Mouse (Mus musculus) intestine, embryonic 16.5 days (tissue): ENCODE results near the gene Rapgef3. TPM values are rescaled to one million over a fixed set of nuclear protein-coding genes. Genes with fewer than 3 reads are reported as not detected.

ENCODE experiments used
- ATAC-seq: fragments of 200-750 bp; cut with Nextera tagmentation; 2 replicates; pipeline ENCODE4 v1.8.0; 2017; ENCODE audit warnings: moderate TSS enrichment, moderate library complexity
- H3K27ac ChIP-seq: fragments of 300-500 bp; sonication (generic); 2 replicates; pipeline ENCODE4 v1.5.1; 2014; ENCODE audit warnings: mild to moderate bottlenecking, low read length
- H3K27me3 ChIP-seq: fragments of 300-500 bp; sonication (generic); replicated peaks from 2 replicates; pipeline ENCODE4 v1.6.1; 2014; ENCODE audit warnings: low read length, control low read depth, mixed read lengths; ENCODE audit not compliant: control insufficient read depth, insufficient read depth
- H3K36me3 ChIP-seq: fragments of 300-500 bp; sonication (generic); 2 replicates; pipeline ENCODE4 v1.6.1; 2014; ENCODE audit warnings: low read length, control low read depth; ENCODE audit not compliant: control insufficient read depth, insufficient read depth
- H3K4me1 ChIP-seq: fragments of 300-500 bp; sonication (generic); 2 replicates; pipeline ENCODE4 v1.6.1; 2014; ENCODE audit warnings: low read length, control low read depth, mixed read lengths; ENCODE audit not compliant: control insufficient read depth, insufficient read depth
- H3K4me2 ChIP-seq: fragments of 300-500 bp; sonication (generic); 2 replicates; pipeline ENCODE4 v1.6.1; 2014; ENCODE audit warnings: low read depth, low read length, control low read depth
- H3K4me3 ChIP-seq: fragments of 300-500 bp; sonication (generic); 2 replicates; pipeline ENCODE4 v1.5.1; 2014; ENCODE audit warnings: mild to moderate bottlenecking, low read length
- H3K9ac ChIP-seq: fragments of 300-500 bp; sonication (generic); 2 replicates; pipeline ENCODE4 v1.6.1; 2014; ENCODE audit warnings: low read depth, low read length
- H3K9me3 ChIP-seq: fragments of 300-500 bp; sonication (generic); 2 replicates; pipeline ENCODE4 v1.6.1; 2016; ENCODE audit warnings: low read length, control low read depth; ENCODE audit not compliant: control insufficient read depth
- WGBS: fragments of 180-500 bp; shearing (Covaris S2); extraction: QIAGEN DNeasy Blood & Tissue Kit; methylation state at CpG from one replicate; pipeline ENCODE4 v1.1.7; 2014; 5-methylcytosine and 5-hydroxymethylcytosine counted together
- polyA plus RNA-seq: library from polyadenylated mRNA; unstranded; fragments of >200 nt; fragmentation: Nextera tagmentation; extraction: Ambion mirVana; gene quantifications from 2 replicates; pipeline ENCODE4 v1.2.1, GENCODE M21; 2015

The Rapgef3 gene
- polyA plus RNA-seq, 1 experiment from 2014 or later = 7.9 TPM

DNA sequence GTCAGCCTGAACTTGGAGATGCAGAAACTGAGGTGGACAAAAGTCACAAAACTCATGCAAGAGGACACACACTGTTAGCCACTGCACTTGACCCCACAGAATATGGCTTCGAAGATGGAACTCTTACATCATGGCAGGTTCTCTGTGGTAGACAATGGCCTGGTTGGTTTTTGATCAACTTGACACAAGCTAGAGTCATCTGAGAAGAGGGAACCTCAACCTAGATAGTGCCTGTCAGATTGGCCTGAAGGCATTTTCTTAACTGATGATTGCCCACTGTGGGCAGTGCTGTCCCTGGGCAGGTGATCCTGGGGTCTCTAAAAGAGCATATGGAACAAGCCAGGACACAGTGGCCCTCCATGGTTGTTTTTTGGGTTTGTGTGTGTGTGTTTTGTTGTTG, 52.0 kb downstream of the Rapgef3 start:
- Histone ChIP-seq H3K9ac (no peak overlapping the region), H3K27ac (no peak overlapping the region), H3K27me3 (no peaks in the 10 kb centered on the region), H3K4me1 (no peaks in the 10 kb centered on the region), H3K36me3 (no peaks in the 10 kb centered on the region), H3K9me3 (no peaks in the 10 kb centered on the region), H3K4me2 (no peak overlapping the region), H3K4me3 (no peak overlapping the region)
- WGBS = 88% methylated on average over 1 of the region's 1 CpGs
- ATAC-seq = no peak

DNA sequence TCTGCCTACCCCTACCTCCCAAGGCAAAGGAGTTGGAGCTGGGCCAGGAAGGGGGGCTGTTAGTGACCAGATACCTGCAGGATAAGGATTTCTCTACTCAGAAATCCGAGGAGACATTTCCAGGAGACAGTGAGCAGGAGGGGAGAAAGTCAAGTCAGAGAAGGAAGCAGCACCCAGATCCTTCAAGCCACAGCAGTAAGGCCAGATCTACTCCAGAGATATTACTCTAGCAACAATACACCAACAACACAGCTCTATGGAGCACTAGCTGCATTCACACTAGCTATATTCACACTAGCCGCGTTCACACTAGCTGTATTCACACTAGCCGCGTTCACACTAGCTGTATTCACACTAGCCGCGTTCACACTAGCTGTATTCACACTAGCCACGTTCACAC, 52.7 kb downstream of the Rapgef3 start:
- no peak overlapping the region for H3K27ac ChIP-seq
- no peaks in the 10 kb centered on the region for H3K27me3 ChIP-seq
- H3K9me3 ChIP-seq = no peaks in the 10 kb centered on the region
- H3K36me3 ChIP-seq = no peaks in the 10 kb centered on the region
- no peak for ATAC-seq
- H3K9ac ChIP-seq = no peak overlapping the region
- H3K4me2 ChIP-seq = no peak overlapping the region
- 87% methylated on average over 8 of the region's 8 CpGs for WGBS
- H3K4me3 ChIP-seq = no peak overlapping the region
- no peaks in the 10 kb centered on the region for H3K4me1 ChIP-seq

DNA sequence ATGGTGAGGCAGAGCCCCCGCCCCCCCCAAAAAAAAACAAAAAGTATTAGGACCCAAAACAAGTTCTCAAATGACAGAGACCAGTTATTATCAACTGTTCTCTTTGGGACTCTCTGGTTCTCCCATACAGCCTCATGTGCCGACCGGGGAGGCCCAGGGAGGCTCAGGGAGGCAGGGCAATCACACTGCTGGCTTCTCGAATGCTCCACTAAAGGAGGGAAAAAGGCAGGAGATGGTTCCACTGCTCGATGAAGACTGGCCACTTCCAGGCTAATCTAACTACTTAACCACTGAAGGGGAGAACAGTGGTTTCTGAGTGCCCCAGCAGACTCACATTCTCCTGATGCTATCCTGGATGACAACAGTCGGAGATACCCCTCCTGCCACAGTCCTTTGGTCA, 55.2 kb downstream of the Rapgef3 start:
- Histone ChIP-seq H3K4me2 (no peak overlapping the region), H3K9ac (no peak overlapping the region), H3K4me3 (no peak overlapping the region), H3K27ac (no peak overlapping the region), H3K27me3 (no peaks in the 10 kb centered on the region), H3K4me1 (no peaks in the 10 kb centered on the region), H3K36me3 (no peaks in the 10 kb centered on the region), H3K9me3 (no peaks in the 10 kb centered on the region)
- no peak for ATAC-seq
- 72% methylated on average over 6 of the region's 6 CpGs for WGBS

DNA sequence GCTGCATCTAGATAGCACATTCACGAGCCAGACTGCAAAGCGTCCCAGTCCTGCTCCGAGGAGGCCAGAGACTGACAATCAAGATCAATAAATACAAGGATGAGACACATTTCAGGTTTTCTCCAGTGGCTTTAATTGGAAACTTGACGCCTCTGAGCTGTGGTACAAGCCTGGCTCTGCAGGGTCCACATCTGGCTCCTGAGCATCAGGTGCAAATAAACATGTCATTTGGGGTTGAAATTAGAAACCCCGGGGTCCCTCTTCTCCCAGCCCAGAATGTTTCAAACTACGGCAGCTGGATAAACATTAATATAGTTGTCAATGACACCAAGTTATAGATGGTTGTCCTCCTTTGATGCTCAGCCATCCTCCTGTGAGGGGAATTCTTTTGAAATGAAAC, 56.9 kb downstream of the Rapgef3 start:
- no peaks in the 10 kb centered on the region for H3K9me3 ChIP-seq
- no peak overlapping the region for H3K4me3 ChIP-seq
- ATAC-seq = no peak
- H3K4me1 ChIP-seq = 0 out of 2 replicates have a peak, but pooled peaks cover 2% of the 10 kb centered on the region
- 64% methylated on average over 6 of the region's 6 CpGs for WGBS
- no peak overlapping the region for H3K9ac ChIP-seq
- H3K36me3 ChIP-seq = no peaks in the 10 kb centered on the region
- no peaks in the 10 kb centered on the region for H3K27me3 ChIP-seq
- no peak overlapping the region for H3K27ac ChIP-seq
- H3K4me2 ChIP-seq = no peak overlapping the region

DNA sequence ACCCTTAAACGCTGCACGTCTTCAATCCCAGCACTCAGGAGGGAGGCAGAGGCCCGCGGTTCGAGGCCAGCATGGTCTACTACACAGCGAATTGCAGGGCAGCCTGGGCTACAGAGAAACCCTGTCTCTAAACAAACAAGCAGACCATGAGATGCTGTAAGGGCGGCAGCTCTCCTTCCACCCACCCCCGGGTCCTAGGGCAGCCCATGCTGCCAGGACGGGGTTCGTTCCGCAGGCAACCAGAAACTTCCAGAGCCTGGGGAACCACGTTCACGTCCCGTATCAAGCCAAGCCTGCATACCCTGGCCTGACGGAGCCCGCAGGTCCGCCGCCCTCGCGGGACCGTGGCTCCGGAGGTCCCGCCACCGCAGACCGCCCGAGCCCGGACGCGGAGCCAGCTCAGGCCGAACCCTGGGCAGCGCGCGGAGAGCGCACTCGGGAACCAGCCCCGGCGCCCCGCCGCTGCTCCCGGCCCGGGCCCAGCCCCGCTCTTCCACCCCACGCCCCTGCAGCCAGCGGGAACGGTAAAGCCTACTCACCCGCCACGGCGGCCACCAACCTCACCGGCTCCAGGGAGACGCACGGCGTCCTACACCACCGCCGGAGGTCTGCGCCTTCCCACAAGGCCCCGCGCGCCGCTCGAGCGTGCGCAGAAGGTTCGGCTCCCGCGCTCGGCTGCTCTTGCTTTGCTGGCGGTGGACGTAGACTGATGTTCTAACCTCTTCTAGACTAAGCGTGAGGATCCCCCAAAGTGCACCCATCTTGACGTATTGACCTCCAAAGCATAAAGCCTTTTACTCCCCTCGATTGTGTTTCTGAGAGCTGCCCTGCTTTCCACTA, 62.3 kb downstream of the Rapgef3 start, which contains the start of gene Rpap3:
TSS of gene Rpap3 (minus strand) at position 615 of the 840 bp plus-strand sequence.
- Histone ChIP-seq H3K4me1 (0 out of 2 replicates have a peak, but pooled peaks cover 2% of the 10 kb centered on the region), H3K36me3 (0 out of 2 replicates have a peak, but pooled peaks cover 5% of the 10 kb centered on the region), H3K9me3 (no peaks in the 10 kb centered on the region), H3K4me2 (peak within 1 kb of the TSS; percentile 68), H3K27ac (peak within 1 kb of the TSS; percentile 50; the same call in 1 of the 2 replicates), H3K4me3 (peak within 1 kb of the TSS; percentile 96), H3K27me3 (no peaks in the 10 kb centered on the region), H3K9ac (peak within 1 kb of the TSS; percentile 95)
- under 1% methylated on average over 70 of the region's 71 CpGs for WGBS
- ATAC-seq = peak; percentile 97

DNA sequence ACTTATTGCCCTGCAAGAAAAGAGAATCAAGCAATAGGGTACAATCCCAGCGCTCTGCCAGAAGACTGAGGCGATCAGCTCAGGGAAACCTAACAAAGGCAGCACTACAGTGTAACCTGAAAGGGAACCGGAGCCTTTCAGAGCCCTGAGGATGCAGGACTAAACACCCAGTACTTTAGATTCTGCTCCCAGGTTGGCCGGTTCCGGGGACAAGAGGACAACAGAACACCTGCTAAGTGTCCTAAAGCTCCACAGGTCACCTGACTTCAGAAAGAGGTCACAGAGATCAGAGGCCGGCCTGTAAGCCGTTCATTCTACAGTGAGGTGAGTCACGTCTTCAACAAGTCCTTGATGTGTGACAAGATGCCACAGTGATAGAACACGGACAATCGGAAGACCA, 71.2 kb downstream of the Rapgef3 start:
- H3K36me3 ChIP-seq = peaks cover 10% of the 10 kb centered on the region
- no peaks in the 10 kb centered on the region for H3K27me3 ChIP-seq
- ATAC-seq = no peak
- H3K9me3 ChIP-seq = no peaks in the 10 kb centered on the region
- no peak overlapping the region for H3K27ac ChIP-seq
- H3K9ac ChIP-seq = no peak overlapping the region
- no peak overlapping the region for H3K4me2 ChIP-seq
- H3K4me1 ChIP-seq = no peaks in the 10 kb centered on the region
- H3K4me3 ChIP-seq = no peak overlapping the region
- 91% methylated on average over 10 of the region's 10 CpGs for WGBS

Other genes starting within 250 kb of the Rapgef3 start
- 17.5 and 18.8 TPM in 2 replicates for gene Rpap3, start 62.1 kb downstream of the Rapgef3 start, polyA plus RNA-seq
- gene Endou, start 36.6 kb downstream of the Rapgef3 start, polyA plus RNA-seq = 0.09 and 0.22 TPM in 2 replicates
- 25.4 and 26.9 TPM in 2 replicates for gene Slc48a1, start 10.5 kb upstream of the Rapgef3 start, polyA plus RNA-seq
- 15.8 and 18.2 TPM in 2 replicates for gene Hdac7, start 76.5 kb upstream of the Rapgef3 start, polyA plus RNA-seq
- gene Vdr, start 142.7 kb upstream of the Rapgef3 start, polyA plus RNA-seq = 2.4 TPM in 2 replicates
- 47.5 and 51.6 TPM in 2 replicates for gene Tmem106c, start 196.2 kb upstream of the Rapgef3 start, polyA plus RNA-seq
- gene Col2a1, start 236.7 kb upstream of the Rapgef3 start, polyA plus RNA-seq = 0.33 and 0.53 TPM in 2 replicates